Mouse (Mus musculus) T-cell, adult 2 months (primary cell): ENCODE measurements around the gene S100a11.

Source experiments
- DNase-seq: peaks from one replicate; pipeline ENCODE4 v3.0.0; 2022; ENCODE audit warnings: low spot score

S100a11 gene

DNA sequence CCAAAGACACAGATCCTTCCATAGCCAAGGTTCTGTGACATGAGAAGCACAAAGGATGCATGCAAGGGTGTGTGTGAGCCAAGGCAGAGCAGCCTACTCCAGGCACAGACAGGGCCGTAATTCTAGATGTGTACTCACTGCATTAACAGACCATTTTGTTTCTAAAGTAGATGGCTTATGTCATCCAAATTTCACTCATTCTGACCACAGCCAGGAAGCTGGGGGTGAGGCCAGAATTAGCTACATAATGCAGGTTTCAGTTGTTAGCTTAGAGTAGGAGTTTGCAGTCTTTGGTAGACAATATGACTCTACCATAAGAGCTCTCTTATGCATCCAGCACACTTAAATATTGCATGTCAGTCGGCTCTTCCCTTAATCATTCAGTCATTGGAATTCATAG lies 42.1 kb downstream of the S100a11 start:
- no peak for DNase-seq

DNA sequence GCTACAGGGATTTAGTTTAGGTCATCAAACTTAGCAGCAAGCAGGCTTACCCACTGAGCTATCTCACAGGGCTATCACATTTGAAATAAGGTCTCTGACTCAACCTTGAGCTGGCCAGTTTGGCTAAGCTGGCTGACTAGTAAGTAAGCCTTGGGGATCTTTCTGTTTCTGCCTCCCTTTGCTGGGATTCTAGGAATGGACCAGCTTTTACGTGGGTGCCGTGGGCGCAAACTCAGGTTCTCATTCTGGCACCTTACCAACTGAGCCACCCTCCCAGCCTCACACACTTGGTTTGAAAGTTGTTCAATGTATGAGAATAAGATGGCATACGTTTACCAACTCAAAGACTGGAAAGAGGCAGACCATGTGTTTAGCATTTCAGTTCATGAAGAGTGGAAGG lies 42.9 kb downstream of the S100a11 start:
- no peak for DNase-seq

DNA sequence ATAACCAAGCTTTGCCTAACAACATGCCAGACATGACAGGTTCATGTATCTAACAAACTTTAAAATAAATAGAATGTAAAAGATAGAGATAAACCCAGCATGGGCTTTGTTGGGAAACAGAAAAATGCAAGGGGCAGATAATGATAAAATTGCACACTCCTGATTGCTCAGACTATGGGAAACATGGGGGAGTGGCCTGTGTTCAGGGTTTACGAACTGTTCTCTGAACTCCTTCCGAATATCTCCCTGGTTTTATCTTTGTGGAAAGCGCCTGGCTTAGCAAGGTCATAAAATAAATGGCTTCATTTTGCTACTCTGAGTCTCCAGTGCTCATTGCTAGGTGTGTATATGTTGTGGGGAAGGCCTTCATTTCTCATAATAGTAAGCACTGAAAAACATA lies 46.6 kb downstream of the S100a11 start:
- DNase-seq, result no peak

DNA sequence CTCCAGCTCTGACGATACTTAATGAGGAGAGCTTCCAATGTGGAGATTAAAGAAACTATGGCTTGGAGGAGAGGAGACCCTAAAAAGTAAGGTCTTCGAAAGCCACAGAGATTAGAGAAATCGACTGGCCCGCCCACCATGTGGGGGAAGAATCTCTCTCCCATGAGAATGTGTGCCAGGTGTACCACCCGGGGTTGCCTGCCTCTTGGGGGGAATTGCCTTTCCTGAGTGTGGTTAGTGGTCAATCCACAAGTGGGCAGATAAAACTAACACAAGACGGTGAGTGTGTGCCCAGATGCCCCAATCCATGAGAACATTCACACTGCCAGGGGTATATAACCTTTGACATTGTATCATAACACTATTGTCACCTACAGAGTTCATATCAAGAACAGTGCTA lies 47.4 kb downstream of the S100a11 start:
- no peak for DNase-seq

DNA sequence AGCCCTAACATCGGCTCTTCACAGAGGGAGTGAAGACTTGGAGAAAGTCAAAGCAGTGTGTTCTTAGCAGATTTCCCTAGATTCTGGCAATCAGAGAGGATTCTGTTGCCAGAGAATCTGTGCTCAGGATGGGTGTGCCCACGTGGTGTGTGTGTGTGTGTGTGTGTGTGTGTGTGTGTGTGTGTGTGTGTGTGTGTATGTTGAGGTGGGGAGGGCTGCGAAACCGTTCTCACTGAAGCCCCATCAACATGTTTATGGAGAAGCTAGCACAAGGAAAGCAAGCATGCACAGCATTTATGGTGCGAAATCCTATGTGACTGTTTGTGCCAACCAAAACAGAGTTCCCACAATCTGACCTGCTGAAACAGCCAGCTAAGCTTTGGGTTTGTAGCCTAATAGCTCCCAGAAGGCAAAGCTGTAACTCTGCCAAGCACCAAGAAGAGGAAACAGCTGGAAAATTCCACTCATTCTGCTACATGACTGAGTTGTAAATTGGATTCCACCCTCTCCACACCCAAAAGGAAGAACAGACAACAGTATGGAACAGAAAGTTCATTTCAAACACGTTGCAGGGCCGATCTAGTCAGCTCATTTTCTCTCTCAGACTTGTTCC lies 48.2 kb downstream of the S100a11 start:
- DNase-seq, result no peak

DNA sequence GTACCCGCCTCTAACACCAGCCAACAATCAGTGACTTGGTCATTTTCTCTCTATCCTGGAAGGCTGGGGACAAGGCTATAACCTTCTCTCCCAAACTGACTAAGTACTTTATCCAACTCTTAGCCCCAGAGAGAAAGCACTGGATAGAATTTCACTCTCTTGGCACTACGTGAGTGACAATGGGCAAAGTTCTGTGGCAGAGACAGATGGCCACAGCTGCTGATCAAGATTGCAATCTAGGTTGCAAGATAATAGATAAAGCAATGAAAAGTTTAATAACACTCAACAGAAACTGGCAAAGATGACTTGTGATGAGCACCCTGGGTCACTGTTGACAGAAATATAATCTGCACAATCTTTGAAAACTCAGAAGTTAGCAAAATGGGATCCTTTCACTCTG lies 48.8 kb downstream of the S100a11 start:
- no peak for DNase-seq

DNA sequence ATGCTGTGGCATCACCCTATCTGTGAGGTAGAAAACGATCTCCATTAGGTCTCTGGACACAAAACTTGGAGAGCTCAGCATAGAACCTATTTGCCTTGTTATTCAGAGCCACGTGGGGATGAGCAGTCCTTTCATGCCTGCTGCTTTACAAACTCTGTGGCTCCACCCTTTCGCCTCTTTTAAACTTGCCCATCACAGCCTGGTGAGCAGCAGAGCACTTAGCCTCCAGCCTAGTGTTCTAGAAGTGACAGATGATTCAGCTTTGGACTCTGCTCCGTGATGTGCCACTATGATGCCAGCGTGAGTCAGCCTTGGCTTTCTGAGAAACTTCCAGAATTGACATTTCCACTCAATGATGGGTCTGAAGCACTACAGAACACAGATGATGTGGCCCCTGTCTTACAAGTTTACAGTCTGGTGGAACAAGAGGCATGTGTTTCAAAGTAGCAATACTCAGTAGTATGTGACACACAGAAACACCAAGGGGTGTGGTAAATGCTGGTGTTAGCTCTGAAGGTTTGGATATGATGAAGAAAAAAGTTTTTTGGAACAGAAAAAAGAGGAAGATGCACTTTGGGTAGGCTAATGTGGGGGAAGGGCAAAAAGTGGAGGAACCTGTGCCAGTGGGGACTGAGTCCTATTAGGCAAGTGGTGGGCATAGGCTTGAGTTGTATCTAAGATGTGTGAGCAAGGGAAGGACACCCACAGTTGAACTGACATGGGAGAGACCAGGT lies 51.9 kb downstream of the S100a11 start:
- DNase-seq, result no peak
